Mouse (Mus musculus) megakaryocyte, embryonic 14.5 days (primary cell): ENCODE measurements at regions not wholly inside any gene's neighbourhood (a gene's known extent, or its start where the extent isn't known, plus 50 kb on each side); places are given as distances from the start of the nearest gene placed in this dataset.

ENCODE experiments used
- FLI1 ChIP-seq: IDR thresholded peaks from 2 replicates; pipeline ENCODE4 v1.6.1; 2012; ENCODE audit warnings: low read length, inconsistent platforms, mixed read lengths
- GATA1 ChIP-seq: IDR thresholded peaks from 3 replicates; pipeline ENCODE4 v1.6.1; 2012; ENCODE audit warnings: mixed read lengths, low read length, inconsistent platforms, borderline replicate concordance

DNA sequence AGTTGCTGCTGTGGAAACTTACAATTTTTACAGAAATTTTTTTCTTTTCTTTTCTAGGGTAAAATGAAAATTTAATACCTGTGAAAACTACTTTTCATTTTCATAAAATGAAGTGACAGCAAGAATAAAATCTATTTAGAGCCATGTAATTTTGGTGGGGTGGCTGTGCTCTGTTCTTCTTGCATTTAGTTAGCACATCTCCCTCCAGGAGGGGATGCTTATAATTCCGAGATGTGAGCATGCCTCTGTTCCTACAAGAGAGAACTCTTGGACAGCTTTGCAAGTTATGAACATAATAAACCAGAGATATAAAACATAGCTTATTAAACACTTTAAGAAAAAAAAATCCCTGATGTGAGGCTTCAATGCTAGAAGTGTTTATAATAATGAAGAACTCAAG lies 313.9 kb upstream of the Dph6 start:
- no peak for TF ChIP-seq GATA1
- no peak for TF ChIP-seq FLI1
